Mouse (Mus musculus) bone marrow, adult 2 months (tissue): ENCODE data around the gene Azin2. TPM values are rescaled to one million over a fixed set of nuclear protein-coding genes. Genes with fewer than 3 reads are reported as not detected.

ENCODE experiments used
- H3K27ac ChIP-seq: fragments of 200-500 bp; 2 replicates; pipeline ENCODE4 v1.5.1; 2012; ENCODE audit warnings: low read depth, mild to moderate bottlenecking, control low read depth, inconsistent platforms, low read length; ENCODE audit not compliant: control insufficient read depth, poor library complexity, insufficient read depth
- H3K4me1 ChIP-seq: fragments of 200-500 bp; 2 replicates; pipeline ENCODE4 v1.6.1; 2011; ENCODE audit warnings: low read length; ENCODE audit not compliant: control insufficient read depth, insufficient read depth
- H3K4me3 ChIP-seq: fragments of 200-500 bp; replicated peaks from 2 replicates; pipeline ENCODE3; 2011; ENCODE audit warnings: mild to moderate bottlenecking, low read depth, low read length, control low read depth; ENCODE audit not compliant: control insufficient read depth
- CTCF ChIP-seq: fragments of 200-500 bp; IDR thresholded peaks from 2 replicates; pipeline ENCODE4 v1.5.1; 2011; ENCODE audit warnings: low read length, control low read depth; ENCODE audit not compliant: control insufficient read depth, insufficient read depth
- POLR2A ChIP-seq: fragments of 200-500 bp; IDR thresholded peaks from 2 replicates; pipeline ENCODE4 v1.6.1; 2011; ENCODE audit warnings: low read depth, mild to moderate bottlenecking, control low read depth, low read length, borderline replicate concordance; ENCODE audit not compliant: control insufficient read depth
- WGBS: fragments of 180-500 bp; shearing (Covaris S2); methylation state at CpG from one replicate; pipeline ENCODE4 v1.1.7; 2018; 5-methylcytosine and 5-hydroxymethylcytosine counted together
- polyA plus RNA-seq: library from polyadenylated mRNA; stranded (reverse); fragments of >200 nt; gene quantifications from 2 replicates; pipeline ENCODE4 v1.2.4, GENCODE M21; 2011; ENCODE audit warnings: low replicate concordance; ENCODE audit not compliant: missing spikeins, insufficient read depth, insufficient read length

The Azin2 gene
- polyA plus RNA-seq, 1 experiment: 2.4 TPM

DNA sequence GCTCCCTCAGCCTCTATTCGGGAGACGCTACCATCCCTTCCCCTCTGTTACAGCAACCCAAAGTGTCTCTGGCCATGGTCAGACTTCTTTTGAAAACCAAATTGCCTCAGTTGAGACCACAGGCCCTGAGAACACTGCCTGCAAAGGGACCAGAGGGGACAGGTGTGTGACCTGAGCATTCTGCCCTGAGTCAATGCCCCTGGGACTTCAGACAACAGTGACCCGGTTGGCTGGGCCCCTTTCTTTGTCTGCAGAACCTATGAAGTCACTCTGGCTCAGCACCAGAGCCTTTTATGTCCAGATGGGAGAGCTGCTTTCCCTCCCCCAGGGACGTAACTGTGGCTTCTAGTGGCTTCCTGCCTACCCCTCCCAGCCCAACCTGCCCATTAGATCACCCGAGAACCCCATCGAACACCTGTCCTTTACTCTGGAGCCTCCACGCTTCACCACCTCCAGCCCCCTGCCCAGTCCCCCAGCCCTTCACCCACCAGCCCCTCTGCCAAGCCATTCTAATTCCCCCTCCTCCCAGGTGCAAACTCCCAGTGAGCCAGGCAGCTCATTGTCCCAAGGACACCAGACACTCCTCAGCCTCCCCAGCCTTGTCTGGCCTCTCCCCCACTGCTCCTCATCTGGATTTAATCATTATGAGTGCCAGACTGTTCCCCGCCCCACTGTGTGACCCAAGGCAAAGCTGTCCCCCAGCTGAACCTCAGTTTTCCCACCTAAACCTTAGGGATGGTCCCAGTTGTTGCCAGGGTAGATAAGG is 58.0 kb downstream of the Azin2 start:
- TF ChIP-seq CTCF (no peak), POLR2A (no peak)
- WGBS: 70% methylated on average over 8 of the region's 8 CpGs
- Histone ChIP-seq H3K4me3 (no peak overlapping the region), H3K4me1 (no peaks in the 10 kb centered on the region; the same call in 1 of the 2 replicates), H3K27ac (no peak overlapping the region)

GRCm38 (mm10) chr4:128902390-128902789 is 59.9 kb downstream of the Azin2 start:
- H3K4me1 ChIP-seq: no peaks in the 10 kb centered on the region; the same call in 1 of the 2 replicates
- WGBS: 79% methylated on average over 8 of the region's 8 CpGs
- H3K27ac ChIP-seq: no peak overlapping the region
- no peak overlapping the region for H3K4me3 ChIP-seq
- TF ChIP-seq POLR2A (no peak), CTCF (no peak)

DNA sequence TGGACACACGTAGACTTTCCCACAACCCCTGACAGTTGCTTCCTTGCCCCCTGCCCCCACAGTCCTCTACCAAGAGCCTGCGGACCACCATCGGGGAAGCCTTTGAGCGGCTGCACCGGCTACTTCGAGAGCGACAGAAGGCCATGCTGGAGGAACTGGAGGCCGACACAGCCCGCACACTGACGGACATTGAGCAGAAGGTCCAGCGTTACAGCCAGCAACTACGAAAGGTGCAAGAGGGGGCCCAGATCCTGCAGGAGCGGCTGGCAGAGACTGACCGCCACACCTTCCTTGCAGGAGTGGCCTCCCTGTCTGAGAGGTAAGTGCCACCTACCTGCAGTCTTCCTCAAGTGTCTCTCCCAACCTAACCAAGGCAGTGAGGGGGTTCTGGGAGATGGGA is 61.8 kb downstream of the Azin2 start:
- H3K4me3 ChIP-seq: no peak overlapping the region
- TF ChIP-seq CTCF (no peak), POLR2A (no peak)
- no peak overlapping the region for H3K27ac ChIP-seq
- no peaks in the 10 kb centered on the region; the same call in 1 of the 2 replicates for H3K4me1 ChIP-seq
- 89% methylated on average over 14 of the region's 14 CpGs for WGBS

- Histone ChIP-seq H3K27ac (no peak overlapping the region; the same call in 1 of the 2 replicates), H3K4me1 (no peaks in the 10 kb centered on the region; the same call in 1 of the 2 replicates), H3K4me3 (no peak overlapping the region)
- TF ChIP-seq POLR2A: no peak
- TF ChIP-seq CTCF: no peak
- 6% methylated on average over 6 of the region's 6 CpGs for WGBS
Measured at GRCm38 (mm10) chr4:128899332-128899731, 62.9 kb downstream of the Azin2 start.

DNA sequence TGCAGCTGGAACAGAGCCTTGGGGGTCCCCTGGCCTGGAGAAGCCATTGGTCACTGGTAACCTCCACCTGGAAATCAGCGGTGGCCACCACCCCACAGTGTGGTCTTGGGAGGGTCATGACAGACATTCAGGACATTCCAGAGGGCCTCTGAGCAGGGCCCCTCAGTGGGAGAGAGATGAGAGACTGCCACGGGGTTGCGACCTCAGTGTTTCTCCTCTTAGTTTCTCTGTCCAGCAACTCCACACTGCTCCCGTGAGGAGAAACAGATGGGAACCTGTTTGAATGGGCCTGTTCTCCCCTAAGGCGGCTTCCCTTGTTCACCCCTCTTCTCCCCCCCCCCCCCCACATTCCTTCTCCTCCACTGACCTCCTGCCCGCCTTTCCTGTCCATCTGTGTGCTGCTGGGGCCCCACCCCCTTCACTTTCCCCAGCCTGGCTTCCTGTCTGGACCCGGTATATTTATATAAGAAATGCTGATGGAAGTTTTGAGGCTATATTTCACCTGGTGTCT is 64.3 kb downstream of the Azin2 start:
- no peak overlapping the region for H3K27ac ChIP-seq
- H3K4me3 ChIP-seq: no peak overlapping the region
- TF ChIP-seq POLR2A: no peak
- TF ChIP-seq CTCF: no peak
- 37% methylated on average over 7 of the region's 7 CpGs for WGBS
- H3K4me1 ChIP-seq: no peaks in the 10 kb centered on the region

DNA sequence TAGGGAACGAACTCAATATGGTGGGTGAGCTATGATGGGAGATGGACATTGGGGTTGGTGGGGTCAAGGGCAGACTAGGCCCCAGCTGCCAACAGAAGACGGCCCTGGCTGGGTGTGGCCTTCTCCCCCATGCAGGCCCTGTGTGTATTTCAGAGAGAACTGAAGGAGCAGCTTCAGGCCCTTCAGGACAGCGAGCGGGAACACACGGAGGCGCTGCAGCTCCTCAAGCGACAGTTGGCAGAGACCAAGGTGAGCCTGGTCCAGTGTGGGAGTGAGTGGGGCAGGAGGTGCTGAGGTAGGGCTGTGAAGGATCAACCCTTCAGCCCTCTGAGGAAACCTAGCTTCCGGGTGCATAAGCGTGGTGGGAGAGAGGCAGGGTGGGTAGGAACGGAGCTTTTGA is 65.6 kb downstream of the Azin2 start:
- no peaks in the 10 kb centered on the region for H3K4me1 ChIP-seq
- H3K27ac ChIP-seq: no peak overlapping the region
- H3K4me3 ChIP-seq: no peak overlapping the region
- 90% methylated on average over 10 of the region's 10 CpGs for WGBS
- no peak for TF ChIP-seq CTCF
- TF ChIP-seq POLR2A: no peak

DNA sequence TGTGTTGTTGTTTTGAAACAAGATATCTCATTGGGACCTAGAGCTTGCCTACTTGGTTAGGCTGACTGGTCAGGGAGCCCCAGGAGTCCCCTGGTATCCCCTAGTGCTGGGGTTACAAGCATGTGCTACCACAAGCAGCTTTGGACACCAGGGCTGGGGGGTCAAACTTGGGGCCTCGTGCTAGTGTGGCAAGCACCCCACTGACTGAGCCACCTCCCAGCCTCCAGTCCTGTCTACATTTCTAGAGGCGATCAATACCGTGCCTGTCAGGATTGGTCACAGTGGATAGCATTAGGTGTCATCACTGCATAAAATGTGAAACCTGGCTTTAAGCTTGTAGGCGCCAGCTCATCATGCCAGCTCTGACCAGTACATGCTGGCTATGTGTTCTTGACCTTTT is 66.4 kb downstream of the Azin2 start:
- WGBS: 85% methylated on average over 4 of the region's 4 CpGs
- Histone ChIP-seq H3K4me3 (no peak overlapping the region), H3K4me1 (no peaks in the 10 kb centered on the region), H3K27ac (no peak overlapping the region)
- no peak for TF ChIP-seq CTCF
- no peak for TF ChIP-seq POLR2A

DNA sequence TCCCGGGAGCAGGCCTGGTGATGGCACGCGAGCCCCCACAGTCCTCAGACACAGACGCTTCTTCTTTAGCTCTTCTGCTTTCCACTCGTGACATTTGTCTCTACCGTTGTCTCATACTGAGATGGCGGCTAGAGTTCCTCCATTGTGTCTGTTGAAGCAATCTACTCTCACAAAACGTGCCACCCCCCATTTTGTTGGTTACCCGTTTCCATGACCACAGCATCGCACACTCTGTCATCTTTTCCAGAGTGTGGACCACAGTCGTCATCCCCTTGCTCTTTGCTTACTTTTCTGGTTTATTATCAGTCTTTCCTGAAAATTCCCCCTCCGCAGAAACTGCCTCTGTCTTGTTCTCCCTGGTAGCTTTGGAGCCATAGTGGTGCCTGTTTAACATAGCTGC is 68.1 kb downstream of the Azin2 start:
- Histone ChIP-seq H3K4me3 (no peak overlapping the region), H3K4me1 (no peaks in the 10 kb centered on the region), H3K27ac (no peak overlapping the region)
- TF ChIP-seq POLR2A (no peak), CTCF (no peak)
- WGBS: 81% methylated on average over 12 of the region's 12 CpGs

- Histone ChIP-seq H3K4me1 (no peaks in the 10 kb centered on the region), H3K4me3 (no peak overlapping the region), H3K27ac (no peak overlapping the region)
- 83% methylated on average over 6 of the region's 6 CpGs for WGBS
- TF ChIP-seq POLR2A: no peak
- no peak for TF ChIP-seq CTCF
Measured at GRCm38 (mm10) chr4:128892188-128892587, 70.1 kb downstream of the Azin2 start.
